Mouse (Mus musculus): ENCODE data around the gene Upk2. TPM values are rescaled to one million over a fixed set of nuclear protein-coding genes. Genes with fewer than 3 reads are reported as not detected.
"Not testable (repeated sequence)": the region's sequence is repeated elsewhere in the genome, so short reads cannot be mapped to it uniquely, and the experiment has no call there.

Upk2 gene
- polyA plus RNA-seq, 1 experiment from 2014 or later: not detected

DNA sequence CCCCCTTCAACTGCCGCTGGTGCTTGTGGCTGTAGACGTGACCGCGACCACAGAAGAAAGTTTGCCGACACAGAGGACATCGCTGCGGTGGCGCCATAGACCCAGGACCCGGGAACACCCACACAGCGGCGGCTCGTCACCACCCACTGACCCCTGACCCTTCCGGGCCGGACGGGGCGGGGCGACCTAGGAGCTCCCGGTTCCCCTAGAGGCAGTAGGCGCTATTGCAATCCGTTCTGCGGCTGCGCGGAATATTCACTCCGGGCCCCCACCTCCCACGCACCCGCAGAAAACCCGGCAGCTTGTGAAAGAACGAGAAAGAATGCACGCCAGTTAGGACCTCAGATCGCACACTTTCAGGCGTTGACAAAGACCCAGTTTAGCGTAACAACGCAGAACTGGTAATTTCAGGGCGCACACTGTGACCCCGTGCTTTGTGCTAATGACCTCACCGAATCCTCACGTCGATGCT, 36.8 kb downstream of the Upk2 start:
- peaks cover 26% of the 10 kb centered on the region for H3K36me3 ChIP-seq
- peak overlapping the region; percentile 86 for H3K27ac ChIP-seq
- peak overlapping the region; percentile 94 for H3K4me3 ChIP-seq (replicated peaks)
- ATAC-seq (ENCODE audit: low read depth) (peak; percentile 96), DNase-seq (peak; percentile 87)
- under 1% methylated on average over 38 of the region's 38 CpGs for WGBS (ENCODE audit: insufficient replicate concordance)
- 0 out of 2 replicates have a peak, but pooled peaks cover 2% of the 10 kb centered on the region for H3K9me3 ChIP-seq (replicated peaks)
- no peaks in the 10 kb centered on the region for H3K27me3 ChIP-seq
- H3K9ac ChIP-seq: peak overlapping the region; percentile 95
- H3K4me1 ChIP-seq (replicated peaks): peaks cover 21% of the 10 kb centered on the region
- H3K4me2 ChIP-seq: peak overlapping the region; percentile 94

- Histone ChIP-seq H3K4me2 (peak overlapping the region; percentile 94), H3K9ac (peak overlapping the region; percentile 95), H3K27me3 (no peaks in the 10 kb centered on the region), H3K9me3 (replicated peaks) (0 out of 2 replicates have a peak, but pooled peaks cover 2% of the 10 kb centered on the region), H3K36me3 (peaks cover 33% of the 10 kb centered on the region), H3K27ac (peak overlapping the region; percentile 86), H3K4me1 (replicated peaks) (peaks cover 26% of the 10 kb centered on the region), H3K4me3 (replicated peaks) (peak overlapping the region; percentile 94)
- DNase-seq (no peak), ATAC-seq (ENCODE audit: low read depth) (peak; percentile 73)
- WGBS (ENCODE audit: insufficient replicate concordance): 5% methylated on average over 26 of the region's 26 CpGs
Measured at GRCm38 (mm10) chr9:44417156-44417891, 37.5 kb downstream of the Upk2 start.

GRCm38 (mm10) chr9:44412781-44413180, 42.0 kb downstream of the Upk2 start:
- Histone ChIP-seq H3K9me3 (replicated peaks) (no peaks in the 10 kb centered on the region), H3K4me3 (replicated peaks) (no peak overlapping the region), H3K36me3 (peaks cover 75% of the 10 kb centered on the region), H3K27me3 (no peaks in the 10 kb centered on the region), H3K9ac (no peak overlapping the region), H3K4me1 (replicated peaks) (peaks cover 61% of the 10 kb centered on the region), H3K4me2 (no peak overlapping the region), H3K27ac (peak overlapping the region; percentile 69)
- DNase-seq: no peak
- 74% methylated on average over 2 of the region's 2 CpGs for WGBS (ENCODE audit: insufficient replicate concordance)
- no peak for ATAC-seq (ENCODE audit: low read depth)

DNA sequence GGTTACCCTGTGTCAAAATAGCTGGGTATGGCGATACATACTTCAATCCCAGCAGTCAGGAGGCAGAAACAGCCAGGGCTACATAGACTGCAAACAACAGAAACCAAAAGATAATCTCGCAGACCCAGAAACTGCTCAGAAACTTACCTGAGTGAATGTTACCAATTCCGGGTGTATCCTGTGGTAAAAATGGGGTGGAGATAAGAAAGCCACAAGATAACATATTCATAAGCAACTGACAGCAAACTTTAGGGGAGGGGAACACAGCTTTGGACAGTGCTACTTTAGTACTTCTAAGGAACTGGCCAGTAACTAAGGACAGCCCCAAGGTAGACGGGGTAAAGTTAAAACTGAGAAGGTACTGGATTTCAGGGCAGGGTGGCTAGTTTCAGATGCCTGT, 42.5 kb downstream of the Upk2 start:
- H3K4me3 ChIP-seq (replicated peaks): no peak overlapping the region
- H3K36me3 ChIP-seq: peaks cover 75% of the 10 kb centered on the region
- H3K9me3 ChIP-seq (replicated peaks): no peaks in the 10 kb centered on the region
- WGBS (ENCODE audit: insufficient replicate concordance): 15% methylated on average over 4 of the region's 4 CpGs
- DNase-seq: no peak
- no peaks in the 10 kb centered on the region for H3K27me3 ChIP-seq
- peak overlapping the region; percentile 69 for H3K27ac ChIP-seq
- peaks cover 59% of the 10 kb centered on the region for H3K4me1 ChIP-seq (replicated peaks)
- no peak overlapping the region for H3K9ac ChIP-seq
- H3K4me2 ChIP-seq: no peak overlapping the region
- ATAC-seq (ENCODE audit: low read depth): peak; percentile 7; the same call in 1 of the 2 replicates

- DNase-seq: no peak
- peaks cover 75% of the 10 kb centered on the region for H3K36me3 ChIP-seq
- no peak overlapping the region for H3K4me2 ChIP-seq
- H3K27ac ChIP-seq: peak overlapping the region; percentile 69
- ATAC-seq (ENCODE audit: low read depth): no peak
- no peaks in the 10 kb centered on the region for H3K9me3 ChIP-seq (replicated peaks)
- H3K4me3 ChIP-seq (replicated peaks): no peak overlapping the region
- no peak overlapping the region for H3K9ac ChIP-seq
- WGBS (ENCODE audit: insufficient replicate concordance): 48% methylated on average over 1 of the region's 1 CpGs
- H3K4me1 ChIP-seq (replicated peaks): peaks cover 54% of the 10 kb centered on the region
- no peaks in the 10 kb centered on the region for H3K27me3 ChIP-seq
Measured at GRCm38 (mm10) chr9:44411601-44412130, 43.1 kb downstream of the Upk2 start.

DNA sequence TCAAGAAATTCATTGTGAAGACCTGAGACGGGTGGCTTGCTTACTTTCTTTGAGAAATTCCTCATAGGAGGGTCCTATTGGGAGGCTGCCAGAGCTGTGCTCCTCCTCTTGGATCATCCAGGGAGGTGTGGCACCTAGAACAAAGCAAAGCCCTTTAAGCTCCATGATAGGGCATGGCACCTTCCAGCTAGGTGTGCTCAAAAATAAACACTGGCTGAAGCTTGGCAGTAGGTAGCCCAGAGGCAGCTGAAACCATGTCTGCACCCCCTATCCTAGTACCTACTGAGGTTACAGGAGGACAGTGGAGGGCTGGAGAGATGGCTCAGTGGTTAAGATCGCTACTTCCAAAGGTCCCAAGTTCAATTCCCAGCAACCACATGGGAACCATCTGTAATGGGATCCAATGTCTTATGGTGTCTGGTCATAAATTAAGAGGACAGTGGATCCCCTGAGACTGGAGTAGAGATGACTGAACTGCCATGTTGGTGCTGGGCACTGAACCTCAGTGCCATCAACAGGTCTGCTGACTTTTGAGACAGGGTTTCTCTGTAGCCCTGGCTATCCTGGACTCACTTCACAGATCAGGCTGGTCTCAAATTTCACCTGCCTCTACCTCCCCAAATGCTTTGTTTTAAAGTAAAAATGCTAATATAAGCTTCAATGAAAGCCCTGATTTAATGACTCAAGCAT, 44.0 kb downstream of the Upk2 start:
- DNase-seq (no peak), ATAC-seq (ENCODE audit: low read depth) (no peak)
- H3K4me3 ChIP-seq (replicated peaks): no peak overlapping the region
- WGBS (ENCODE audit: insufficient replicate concordance): 68% methylated on average over 2 of the region's 2 CpGs
- H3K9ac ChIP-seq: peak overlapping the region; percentile 22; the same call in 1 of the 2 replicates
- H3K36me3 ChIP-seq: peaks cover 68% of the 10 kb centered on the region
- H3K27ac ChIP-seq: peak overlapping the region; percentile 29; the same call in 1 of the 2 replicates
- peaks cover 57% of the 10 kb centered on the region for H3K4me1 ChIP-seq (replicated peaks)
- no peaks in the 10 kb centered on the region for H3K27me3 ChIP-seq
- no peak overlapping the region for H3K4me2 ChIP-seq
- no peaks in the 10 kb centered on the region for H3K9me3 ChIP-seq (replicated peaks)

GRCm38 (mm10) chr9:44408693-44409092, 46.1 kb downstream of the Upk2 start:
- Histone ChIP-seq H3K36me3 (peaks cover 75% of the 10 kb centered on the region), H3K4me3 (replicated peaks) (peak overlapping the region; percentile 86), H3K9ac (peak overlapping the region; percentile 90), H3K27ac (peak overlapping the region; percentile 89), H3K4me2 (peak overlapping the region; percentile 82), H3K4me1 (replicated peaks) (peaks cover 65% of the 10 kb centered on the region)
- 43% methylated on average over 9 of the region's 9 CpGs for WGBS (ENCODE audit: insufficient replicate concordance)
- H3K27me3 ChIP-seq; ATAC-seq (ENCODE audit: low read depth); H3K9me3 ChIP-seq (replicated peaks); DNase-seq: not testable (repeated sequence)

DNA sequence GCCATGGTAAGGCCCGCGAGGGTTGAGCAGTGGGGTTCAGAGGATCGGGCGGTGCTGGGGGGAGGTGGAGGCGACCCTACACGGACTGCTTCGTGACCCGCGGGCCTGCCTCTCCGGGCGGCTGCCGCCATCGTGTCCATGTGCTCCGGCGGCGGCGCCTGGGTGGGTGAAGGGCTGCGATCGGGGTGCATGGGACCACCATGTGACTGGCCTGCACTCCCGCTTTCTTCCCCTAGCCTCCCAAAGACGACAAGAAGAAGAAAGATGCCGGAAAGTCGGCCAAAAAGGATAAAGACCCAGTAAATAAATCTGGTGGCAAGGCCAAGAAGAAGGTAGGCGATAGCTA, 47.1 kb downstream of the Upk2 start:
- peaks cover 75% of the 10 kb centered on the region for H3K36me3 ChIP-seq
- DNase-seq (no peak), ATAC-seq (ENCODE audit: low read depth) (no peak)
- under 1% methylated on average over 24 of the region's 24 CpGs for WGBS (ENCODE audit: insufficient replicate concordance)
- peak overlapping the region; percentile 89 for H3K27ac ChIP-seq
- peaks cover 63% of the 10 kb centered on the region for H3K4me1 ChIP-seq (replicated peaks)
- H3K4me2 ChIP-seq: peak overlapping the region; percentile 82
- no peaks in the 10 kb centered on the region for H3K27me3 ChIP-seq
- H3K9ac ChIP-seq: peak overlapping the region; percentile 90
- peak overlapping the region; percentile 86 for H3K4me3 ChIP-seq (replicated peaks)
- no peaks in the 10 kb centered on the region for H3K9me3 ChIP-seq (replicated peaks)

DNA sequence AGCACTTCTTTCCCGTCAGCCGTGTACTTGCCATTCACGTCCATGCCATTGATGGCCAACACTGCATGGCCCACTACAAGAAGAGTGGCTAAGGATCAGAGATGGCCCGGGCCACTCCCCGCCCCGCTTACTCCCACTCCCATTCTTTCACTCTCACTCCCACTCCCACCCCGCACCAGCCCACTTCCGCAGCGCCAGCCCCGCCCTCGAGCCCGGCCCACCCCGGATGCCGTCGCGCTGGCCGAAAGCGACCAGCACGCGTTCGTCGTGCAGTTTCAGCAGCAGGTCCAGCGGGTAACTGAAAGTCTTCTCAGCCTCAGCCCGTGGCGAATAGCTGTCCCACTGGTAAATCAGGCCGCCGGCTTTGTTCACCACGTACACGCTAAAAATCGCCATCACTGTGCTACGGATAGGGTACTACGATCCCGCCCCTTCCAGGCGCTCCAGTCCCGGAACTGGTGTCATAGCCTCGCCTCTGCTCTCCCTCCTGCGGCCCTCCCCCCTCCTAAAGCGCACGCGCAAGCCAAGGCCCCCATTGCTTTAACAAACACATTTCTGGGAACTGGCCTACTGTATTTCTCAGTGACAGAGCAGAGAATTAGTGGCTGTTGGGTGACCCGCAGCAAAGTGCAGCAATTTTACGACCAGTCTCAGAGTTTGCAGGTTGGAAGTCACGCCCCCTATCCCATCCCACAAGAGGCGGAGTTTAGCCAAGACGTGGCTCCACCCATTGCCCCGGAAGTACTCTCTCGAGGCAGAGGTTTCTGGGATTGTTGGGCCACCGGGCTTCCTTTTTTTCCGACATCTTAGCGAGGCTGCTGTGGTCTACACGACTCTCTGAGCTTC, 47.6 kb downstream of the Upk2 start, which contains the start of the genes Rps25 and Trappc4:
Gene Rps25 (plus strand): TSS at position 234 of the 846 bp plus-strand sequence.
Gene Trappc4 (minus strand): TSS at position 695 of the 846 bp plus-strand sequence.
- H3K4me2 ChIP-seq: peak within 1 kb of the TSS; percentile 82
- peak within 1 kb of the TSS; percentile 89 for H3K27ac ChIP-seq
- peak within 1 kb of the TSS; percentile 90 for H3K9ac ChIP-seq
- H3K4me3 ChIP-seq (replicated peaks): peak within 1 kb of the TSS; percentile 86
- DNase-seq: peak; percentile 88
- H3K36me3 ChIP-seq: peaks cover 75% of the 10 kb centered on the region
- peak; percentile 94 for ATAC-seq (ENCODE audit: low read depth)
- H3K4me1 ChIP-seq (replicated peaks): peaks cover 57% of the 10 kb centered on the region
- no peaks in the 10 kb centered on the region for H3K9me3 ChIP-seq (replicated peaks)
- no peaks in the 10 kb centered on the region for H3K27me3 ChIP-seq
- WGBS (ENCODE audit: insufficient replicate concordance): under 1% methylated on average over 51 of the region's 51 CpGs

DNA sequence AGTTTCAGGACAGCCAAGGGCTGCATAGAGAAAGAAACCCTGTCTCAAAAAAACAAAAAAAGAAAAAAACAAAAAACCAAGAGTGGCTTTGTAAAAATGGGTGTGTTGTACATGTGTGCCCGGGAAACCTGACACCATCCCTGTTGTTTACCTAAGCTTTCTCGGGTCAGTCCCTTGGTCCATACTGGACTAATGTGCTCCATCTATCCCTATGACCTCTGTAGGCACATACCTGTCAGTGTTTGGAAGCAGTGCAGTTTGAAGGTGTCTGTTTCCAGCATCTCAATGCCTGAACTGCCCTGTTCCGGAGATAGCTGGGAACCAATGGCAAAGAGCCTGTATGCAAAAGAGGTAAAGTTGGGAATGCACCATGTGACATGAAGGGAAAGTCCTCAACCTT, 49.8 kb downstream of the Upk2 start:
- Histone ChIP-seq H3K9ac (no peak overlapping the region), H3K4me2 (no peak overlapping the region), H3K9me3 (replicated peaks) (no peaks in the 10 kb centered on the region), H3K27me3 (no peaks in the 10 kb centered on the region), H3K4me3 (replicated peaks) (no peak overlapping the region), H3K27ac (no peak overlapping the region), H3K4me1 (replicated peaks) (peaks cover 45% of the 10 kb centered on the region), H3K36me3 (peaks cover 75% of the 10 kb centered on the region)
- DNase-seq (no peak), ATAC-seq (ENCODE audit: low read depth) (no peak)
- WGBS (ENCODE audit: insufficient replicate concordance): 73% methylated on average over 3 of the region's 3 CpGs

Measured in liver, embryonic 13.5 days (tissue).